Mouse (Mus musculus): ENCODE results near the gene Arf3. TPM values are rescaled to one million over a fixed set of nuclear protein-coding genes. Genes with fewer than 3 reads are reported as not detected.

Arf3 gene
- total and polyA plus RNA-seq, 3 experiments, result 37.4 to 239 (median 140) TPM

DNA sequence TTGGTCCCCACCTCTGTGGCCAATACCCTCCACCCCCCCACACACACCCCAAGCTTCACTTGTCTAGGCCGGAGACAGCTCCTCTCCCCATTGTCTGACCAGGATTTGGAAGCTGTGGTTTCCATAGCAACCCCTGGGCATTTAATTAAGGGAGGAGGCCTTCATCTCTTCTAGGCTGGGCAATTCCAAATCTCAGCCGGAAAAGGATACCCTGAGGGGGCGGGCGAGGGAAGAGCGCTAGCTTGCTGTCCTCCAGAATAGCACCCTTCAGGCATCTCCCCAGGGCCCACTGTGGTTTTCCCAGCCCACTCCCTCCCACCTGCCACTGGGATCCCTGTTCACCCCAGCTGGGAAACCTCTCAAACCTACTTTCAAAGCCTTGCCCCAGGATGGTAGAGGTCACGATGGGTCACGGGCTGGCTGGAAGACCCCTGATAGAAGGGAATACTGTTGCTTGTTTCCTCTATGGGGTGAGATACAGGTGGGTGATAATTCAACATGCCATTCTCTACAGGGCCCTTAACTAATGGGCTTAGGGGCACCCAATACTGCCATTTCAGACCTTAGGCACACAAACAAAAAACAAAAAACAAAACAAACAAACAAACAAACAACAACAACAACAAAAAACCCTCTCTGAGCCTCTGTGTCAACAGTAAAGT is 71.4 kb downstream of the Arf3 start:
- TF ChIP-seq GATA1 (IDR thresholded peaks at IDR 0.05; ENCODE audit: low read depth, low read length), result no peak
- TF ChIP-seq MYB (IDR thresholded peaks at IDR 0.05; ENCODE audit: low read depth, low read length), result no peak
- TF ChIP-seq SMC3 (IDR thresholded peaks at IDR 0.05; ENCODE audit: low read depth, low read length), result no peak
- TF ChIP-seq ELF1 (IDR thresholded peaks at IDR 0.05; ENCODE audit: low read depth, low read length), result no peak
- TF ChIP-seq RCOR1 (IDR thresholded peaks at IDR 0.05; ENCODE audit: low read depth, low read length), result no peak
- no peak for TF ChIP-seq E2F4 (IDR thresholded peaks at IDR 0.05; ENCODE audit: borderline replicate concordance, low read depth, low read length)
- no peak for TF ChIP-seq POLR2AphosphoS5 (IDR thresholded peaks at IDR 0.05; ENCODE audit: borderline replicate concordance, low read depth, low read length)
- TF ChIP-seq CHD1 (IDR thresholded peaks at IDR 0.05; ENCODE audit: low read depth, low read length), result no peak
- TF ChIP-seq RAD21 (IDR thresholded peaks at IDR 0.05; ENCODE audit: low read depth, low read length), result no peak
- TF ChIP-seq CTCF (IDR thresholded peaks at IDR 0.05 in 2 of 3, conservative IDR thresholded peaks at IDR 0.05 in 1 of 3; ENCODE audit: control insufficient read depth in 1 of 3, insufficient read depth in 1 of 3, low read depth in 2 of 3, low read length in 3 of 3, poor library complexity in 1 of 3, severe bottlenecking in 1 of 3), result no peak
- no peak overlapping the region for H3K9ac ChIP-seq (ENCODE audit: control insufficient read depth, low read depth, low read length, poor library complexity, severe bottlenecking)
- H3K27ac ChIP-seq (ENCODE audit: control insufficient read depth, low read depth, low read length), result no peak overlapping the region
- H3K79me2 ChIP-seq (ENCODE audit: control insufficient read depth, insufficient read depth, low read length, poor library complexity), result no peaks in the 10 kb centered on the region
- H3K9me3 ChIP-seq (replicated peaks; ENCODE audit: insufficient read depth, low read length), result no peaks in the 10 kb centered on the region
- H3K27me3 ChIP-seq (ENCODE audit: control insufficient read depth in 1 of 2, insufficient read depth in 2 of 2, low read length in 2 of 2), result peaks cover 3 to 7% of the 10 kb centered on the region in 2 experiments; a peak in 3 of 4 replicates
- H3K4me1 ChIP-seq (ENCODE audit: control insufficient read depth in 1 of 2, insufficient read depth in 2 of 2, low read length in 2 of 2), result no peaks in the 10 kb centered on the region
- no peak overlapping the region for H3K4me3 ChIP-seq (ENCODE audit: control insufficient read depth in 1 of 2, insufficient read depth in 1 of 2, low read depth in 2 of 2, low read length in 2 of 2)
- no peak for DNase-seq (ENCODE audit: low read depth, low spot score)
- H3K36me3 ChIP-seq (ENCODE audit: control insufficient read depth in 1 of 2, insufficient read depth in 2 of 2, low read length in 2 of 2), result no peaks in the 10 kb centered on the region

DNA sequence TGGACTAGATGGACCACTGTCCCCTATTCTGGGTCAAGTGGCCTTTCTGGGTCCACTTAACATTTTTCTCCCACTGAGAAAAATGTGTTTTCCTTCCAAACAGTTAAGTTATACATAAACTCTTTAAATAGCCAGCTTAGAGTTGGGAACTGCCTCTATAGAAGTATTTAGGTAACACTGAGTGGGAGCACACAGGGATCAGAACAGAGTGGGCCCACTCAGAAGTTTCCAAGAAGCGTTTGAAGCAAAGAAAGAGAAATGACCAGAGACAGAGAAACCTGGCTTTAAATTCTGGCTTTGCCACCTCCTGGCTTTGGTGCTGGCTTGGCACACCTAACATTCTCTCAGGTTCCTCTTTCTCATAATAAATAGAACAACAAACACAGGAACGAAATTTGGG is 73.3 kb downstream of the Arf3 start:
- peaks cover 0 to 4% of the 10 kb centered on the region in 2 experiments; a peak in 2 of 4 replicates for H3K4me1 ChIP-seq (ENCODE audit: control insufficient read depth in 1 of 2, insufficient read depth in 2 of 2, low read length in 2 of 2)
- no peak overlapping the region for H3K9ac ChIP-seq (ENCODE audit: control insufficient read depth, low read depth, low read length, poor library complexity, severe bottlenecking)
- DNase-seq (ENCODE audit: low read depth, low spot score), result no peak
- no peaks in the 10 kb centered on the region for H3K9me3 ChIP-seq (replicated peaks; ENCODE audit: insufficient read depth, low read length)
- no peak for TF ChIP-seq CTCF (IDR thresholded peaks at IDR 0.05 in 2 of 3, conservative IDR thresholded peaks at IDR 0.05 in 1 of 3; ENCODE audit: control insufficient read depth in 1 of 3, insufficient read depth in 1 of 3, low read depth in 2 of 3, low read length in 3 of 3, poor library complexity in 1 of 3, severe bottlenecking in 1 of 3)
- no peak for TF ChIP-seq TCF12 (IDR thresholded peaks at IDR 0.05; ENCODE audit: low read depth, low read length)
- TF ChIP-seq ZNF384 (IDR thresholded peaks at IDR 0.05; ENCODE audit: low read depth, low read length), result no peak
- TF ChIP-seq RAD21 (IDR thresholded peaks at IDR 0.05; ENCODE audit: low read depth, low read length), result no peak
- TF ChIP-seq SMC3 (IDR thresholded peaks at IDR 0.05; ENCODE audit: low read depth, low read length), result no peak
- no peak for TF ChIP-seq CHD1 (IDR thresholded peaks at IDR 0.05; ENCODE audit: low read depth, low read length)
- TF ChIP-seq TAL1 (IDR thresholded peaks at IDR 0.05; ENCODE audit: low read length), result no peak
- no peak for TF ChIP-seq GATA1 (IDR thresholded peaks at IDR 0.05; ENCODE audit: low read depth, low read length)
- TF ChIP-seq MXI1 (IDR thresholded peaks at IDR 0.05; ENCODE audit: low read depth, low read length), result no peak
- TF ChIP-seq JUND (IDR thresholded peaks at IDR 0.05; ENCODE audit: low read depth, low read length), result no peak
- no peaks in the 10 kb centered on the region for H3K36me3 ChIP-seq (ENCODE audit: control insufficient read depth in 1 of 2, insufficient read depth in 2 of 2, low read length in 2 of 2)
- no peak overlapping the region for H3K4me3 ChIP-seq (ENCODE audit: control insufficient read depth in 1 of 2, insufficient read depth in 1 of 2, low read depth in 2 of 2, low read length in 2 of 2)
- H3K79me2 ChIP-seq (ENCODE audit: control insufficient read depth, insufficient read depth, low read length, poor library complexity), result no peaks in the 10 kb centered on the region
- peaks cover 3 to 7% of the 10 kb centered on the region in 2 experiments; a peak in 3 of 4 replicates for H3K27me3 ChIP-seq (ENCODE audit: control insufficient read depth in 1 of 2, insufficient read depth in 2 of 2, low read length in 2 of 2)
- H3K27ac ChIP-seq (ENCODE audit: control insufficient read depth, low read depth, low read length), result no peak overlapping the region

Other genes with a start within 250 kb of the Arf3 start
- gene Kansl2, start 228.9 kb downstream of the Arf3 start, total RNA-seq (2012; rRNA removed), result 150 and 157 TPM in 2 replicates
- gene Kansl2, start 228.9 kb downstream of the Arf3 start, polyA plus RNA-seq (2012; ENCODE audit: insufficient read depth in 1 of 2, insufficient read length in 2 of 2, low read depth in 1 of 2, low replicate concordance in 2 of 2, missing spikeins in 1 of 2), result 100 to 1,000 TPM in 1 of 2 experiments, not detected in 1; 170 TPM
- 40.5 and 44.0 TPM in 2 replicates for gene Ccnt1, start 192.3 kb downstream of the Arf3 start, total RNA-seq (2012; rRNA removed)
- gene Ccnt1, start 192.3 kb downstream of the Arf3 start, polyA plus RNA-seq (2012; ENCODE audit: insufficient read depth in 1 of 2, insufficient read length in 2 of 2, low read depth in 1 of 2, low replicate concordance in 2 of 2, missing spikeins in 1 of 2), result 10 to 100 TPM; 19.5 to 63.2 TPM
- 0.50 TPM in 1 of 2 replicates, not detected in the other for gene 4930415O20Rik, start 192.2 kb downstream of the Arf3 start, total RNA-seq (2012; rRNA removed)
- under 1 TPM in 1 of 2 experiments, not detected in 1; 0.31 TPM for gene 4930415O20Rik, start 192.2 kb downstream of the Arf3 start, polyA plus RNA-seq (2012; ENCODE audit: insufficient read depth in 1 of 2, insufficient read length in 2 of 2, low read depth in 1 of 2, low replicate concordance in 2 of 2, missing spikeins in 1 of 2)
- gene Adcy6, start 153.1 kb downstream of the Arf3 start, total RNA-seq (2012; rRNA removed), result 58.9 and 76.0 TPM in 2 replicates
- gene Adcy6, start 153.1 kb downstream of the Arf3 start, polyA plus RNA-seq (2012; ENCODE audit: insufficient read depth in 1 of 2, insufficient read length in 2 of 2, low read depth in 1 of 2, low replicate concordance in 2 of 2, missing spikeins in 1 of 2), result 10 to 100 TPM in 1 of 2 experiments, not detected in 1; 77.3 TPM
- gene Cacnb3, start 132.4 kb downstream of the Arf3 start, total RNA-seq (2012; rRNA removed), result 1.4 TPM in 2 replicates
- 1 to 10 TPM in 1 of 2 experiments, not detected in 1; 8.5 TPM for gene Cacnb3, start 132.4 kb downstream of the Arf3 start, polyA plus RNA-seq (2012; ENCODE audit: insufficient read depth in 1 of 2, insufficient read length in 2 of 2, low read depth in 1 of 2, low replicate concordance in 2 of 2, missing spikeins in 1 of 2)
- gene Ddx23, start 100.3 kb downstream of the Arf3 start, total RNA-seq (2012; rRNA removed), result 193 and 213 TPM in 2 replicates
- 100 to 1,000 TPM; 194 to 252 TPM for gene Ddx23, start 100.3 kb downstream of the Arf3 start, polyA plus RNA-seq (2012; ENCODE audit: insufficient read depth in 1 of 2, insufficient read length in 2 of 2, low read depth in 1 of 2, low replicate concordance in 2 of 2, missing spikeins in 1 of 2)
- 5.8 and 6.0 TPM in 2 replicates for gene Rnd1, start 85.8 kb downstream of the Arf3 start, total RNA-seq (2012; rRNA removed)
- 1 to 10 TPM in 1 of 2 experiments, not detected in 1; 5.5 TPM for gene Rnd1, start 85.8 kb downstream of the Arf3 start, polyA plus RNA-seq (2012; ENCODE audit: insufficient read depth in 1 of 2, insufficient read length in 2 of 2, low read depth in 1 of 2, low replicate concordance in 2 of 2, missing spikeins in 1 of 2)
- gene Ccdc65, start 55.0 kb downstream of the Arf3 start, total RNA-seq (2012; rRNA removed), result not detected in 2 replicates
- gene Ccdc65, start 55.0 kb downstream of the Arf3 start, polyA plus RNA-seq (2012; ENCODE audit: insufficient read depth in 1 of 2, insufficient read length in 2 of 2, low read depth in 1 of 2, low replicate concordance in 2 of 2, missing spikeins in 1 of 2), result under 1 TPM in 1 of 2 experiments, not detected in 1; 0.13 TPM
- 109 and 160 TPM in 2 replicates for gene Fkbp11, start 35.0 kb downstream of the Arf3 start, total RNA-seq (2012; rRNA removed)
- gene Fkbp11, start 35.0 kb downstream of the Arf3 start, polyA plus RNA-seq (2012; ENCODE audit: insufficient read depth in 1 of 2, insufficient read length in 2 of 2, low read depth in 1 of 2, low replicate concordance in 2 of 2, missing spikeins in 1 of 2), result 100 to 1,000 TPM in 1 of 2 experiments, not detected in 1; 118 TPM
- 0.13 and 0.23 TPM in 2 replicates for gene Wnt10b, start 14.9 kb upstream of the Arf3 start, total RNA-seq (2012; rRNA removed)
- gene Wnt10b, start 14.9 kb upstream of the Arf3 start, polyA plus RNA-seq (2012; ENCODE audit: insufficient read depth in 1 of 2, insufficient read length in 2 of 2, low read depth in 1 of 2, low replicate concordance in 2 of 2, missing spikeins in 1 of 2), result under 1 TPM in 1 of 2 experiments, not detected in 1; 0.14 TPM
- gene Wnt1, start 26.6 kb upstream of the Arf3 start, total RNA-seq (2012; rRNA removed), result not detected in 2 replicates
- gene Wnt1, start 26.6 kb upstream of the Arf3 start, polyA plus RNA-seq (2012; ENCODE audit: insufficient read depth in 1 of 2, insufficient read length in 2 of 2, low read depth in 1 of 2, low replicate concordance in 2 of 2, missing spikeins in 1 of 2), result not detected
- gene Ddn, start 46.3 kb upstream of the Arf3 start, total RNA-seq (2012; rRNA removed), result 2.8 and 4.0 TPM in 2 replicates
- gene Ddn, start 46.3 kb upstream of the Arf3 start, polyA plus RNA-seq (2012; ENCODE audit: insufficient read depth in 1 of 2, insufficient read length in 2 of 2, low read depth in 1 of 2, low replicate concordance in 2 of 2, missing spikeins in 1 of 2), result 1 to 10 TPM in 1 of 2 experiments, not detected in 1; 4.2 TPM
- 122 and 126 TPM in 2 replicates for gene Prkag1, start 68.3 kb upstream of the Arf3 start, total RNA-seq (2012; rRNA removed)
- 100 to 1,000 TPM; 141 to 348 TPM for gene Prkag1, start 68.3 kb upstream of the Arf3 start, polyA plus RNA-seq (2012; ENCODE audit: insufficient read depth in 1 of 2, insufficient read length in 2 of 2, low read depth in 1 of 2, low replicate concordance in 2 of 2, missing spikeins in 1 of 2)
- gene Kmt2d, start 108.0 kb upstream of the Arf3 start, total RNA-seq (2012; rRNA removed), result 12.5 and 15.4 TPM in 2 replicates
- gene Kmt2d, start 108.0 kb upstream of the Arf3 start, polyA plus RNA-seq (2012; ENCODE audit: insufficient read depth in 1 of 2, insufficient read length in 2 of 2, low read depth in 1 of 2, low replicate concordance in 2 of 2, missing spikeins in 1 of 2), result 10 to 100 TPM; 42.0 to 47.7 TPM
- 9.4 and 10.1 TPM in 2 replicates for gene Rhebl1, start 131.3 kb upstream of the Arf3 start, total RNA-seq (2012; rRNA removed)
- gene Rhebl1, start 131.3 kb upstream of the Arf3 start, polyA plus RNA-seq (2012; ENCODE audit: insufficient read depth in 1 of 2, insufficient read length in 2 of 2, low read depth in 1 of 2, low replicate concordance in 2 of 2, missing spikeins in 1 of 2), result 10 to 100 TPM in 1 of 2 experiments, not detected in 1; 16.6 TPM
- 0.12 TPM in 1 of 2 replicates, not detected in the other for gene Dhh, start 135.3 kb upstream of the Arf3 start, total RNA-seq (2012; rRNA removed)
- not detected for gene Dhh, start 135.3 kb upstream of the Arf3 start, polyA plus RNA-seq (2012; ENCODE audit: insufficient read depth in 1 of 2, insufficient read length in 2 of 2, low read depth in 1 of 2, low replicate concordance in 2 of 2, missing spikeins in 1 of 2)
- 7.0 and 13.5 TPM in 2 replicates for gene Lmbr1l, start 155.0 kb upstream of the Arf3 start, total RNA-seq (2012; rRNA removed)
- 10 to 100 TPM in 1 of 2 experiments, not detected in 1; 17.3 TPM for gene Lmbr1l, start 155.0 kb upstream of the Arf3 start, polyA plus RNA-seq (2012; ENCODE audit: insufficient read depth in 1 of 2, insufficient read length in 2 of 2, low read depth in 1 of 2, low replicate concordance in 2 of 2, missing spikeins in 1 of 2)
- 1,577 and 1,672 TPM in 2 replicates for gene Tuba1b, start 171.4 kb upstream of the Arf3 start, total RNA-seq (2012; rRNA removed)
- gene Tuba1b, start 171.4 kb upstream of the Arf3 start, polyA plus RNA-seq (2012; ENCODE audit: insufficient read depth in 1 of 2, insufficient read length in 2 of 2, low read depth in 1 of 2, low replicate concordance in 2 of 2, missing spikeins in 1 of 2), result 1,000 to 10,000 TPM in 1 of 2 experiments, not detected in 1; 1,861 TPM
- gene Gm49450, start 190.3 kb upstream of the Arf3 start, total RNA-seq (2012; rRNA removed), result not detected in 2 replicates
- gene Gm49450, start 190.3 kb upstream of the Arf3 start, polyA plus RNA-seq (2012; ENCODE audit: insufficient read depth in 1 of 2, insufficient read length in 2 of 2, low read depth in 1 of 2, low replicate concordance in 2 of 2, missing spikeins in 1 of 2), result not detected
- 112 and 133 TPM in 2 replicates for gene Tuba1a, start 190.5 kb upstream of the Arf3 start, total RNA-seq (2012; rRNA removed)
- 10 to 100 TPM in 1 of 2 experiments, not detected in 1; 83.6 TPM for gene Tuba1a, start 190.5 kb upstream of the Arf3 start, polyA plus RNA-seq (2012; ENCODE audit: insufficient read depth in 1 of 2, insufficient read length in 2 of 2, low read depth in 1 of 2, low replicate concordance in 2 of 2, missing spikeins in 1 of 2)

Measured in MEL (cell line).